Mouse (Mus musculus): ENCODE results near the gene Pqbp1.

The Pqbp1 gene

DNA sequence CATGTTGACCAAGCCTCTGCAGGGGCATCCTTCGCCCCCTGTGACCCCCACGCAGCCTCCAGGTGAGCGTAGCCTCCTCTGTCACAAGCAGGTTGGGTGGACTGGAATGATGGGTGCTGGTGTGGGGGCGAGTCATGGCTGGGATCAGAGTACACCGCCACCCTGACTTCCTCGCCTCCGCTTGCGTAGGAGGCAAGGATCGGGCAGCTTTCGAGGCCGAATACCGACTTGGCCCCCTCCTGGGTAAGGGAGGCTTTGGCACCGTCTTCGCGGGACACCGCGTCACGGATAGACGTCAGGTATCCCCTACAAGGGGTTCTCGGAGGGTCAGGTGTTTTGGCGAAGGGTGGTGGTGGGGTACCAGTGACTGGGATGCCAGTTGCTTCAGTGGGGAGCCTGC is 20.6 kb downstream of the Pqbp1 start:
- DNase-seq (ENCODE audit: low spot score): no peak

DNA sequence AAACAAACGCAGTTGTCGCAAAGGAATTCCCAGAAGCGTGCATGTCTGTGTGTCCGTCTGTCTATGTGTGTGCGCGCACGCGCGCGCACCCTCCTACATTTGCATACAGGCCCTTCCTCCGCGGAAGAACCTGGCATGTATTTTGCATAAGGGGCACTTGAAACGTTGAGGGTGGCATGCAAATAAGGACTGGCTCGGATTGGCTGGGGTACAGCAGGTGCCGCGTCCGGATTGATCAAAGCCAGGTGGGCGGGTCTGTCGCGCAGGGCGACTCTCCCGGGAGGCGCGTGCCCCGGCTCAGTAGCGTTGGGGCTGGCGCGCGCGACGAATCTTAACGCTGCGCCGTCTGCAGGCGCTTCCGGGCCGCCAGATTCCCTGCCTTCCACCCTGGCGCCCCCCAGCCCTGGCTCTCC is 21.1 kb downstream of the Pqbp1 start, which contains the start of gene Pim2:
Gene Pim2 (plus strand): TSS at position 256 of the 413 bp plus-strand sequence.
- DNase-seq (ENCODE audit: low spot score): peak; percentile 78

GRCm38 (mm10) chrX:7869826-7870225 is 29.2 kb downstream of the Pqbp1 start:
- DNase-seq (ENCODE audit: low spot score): no peak

- DNase-seq (ENCODE audit: low spot score): no peak
Measured at GRCm38 (mm10) chrX:7868506-7868905, 30.6 kb downstream of the Pqbp1 start.

DNA sequence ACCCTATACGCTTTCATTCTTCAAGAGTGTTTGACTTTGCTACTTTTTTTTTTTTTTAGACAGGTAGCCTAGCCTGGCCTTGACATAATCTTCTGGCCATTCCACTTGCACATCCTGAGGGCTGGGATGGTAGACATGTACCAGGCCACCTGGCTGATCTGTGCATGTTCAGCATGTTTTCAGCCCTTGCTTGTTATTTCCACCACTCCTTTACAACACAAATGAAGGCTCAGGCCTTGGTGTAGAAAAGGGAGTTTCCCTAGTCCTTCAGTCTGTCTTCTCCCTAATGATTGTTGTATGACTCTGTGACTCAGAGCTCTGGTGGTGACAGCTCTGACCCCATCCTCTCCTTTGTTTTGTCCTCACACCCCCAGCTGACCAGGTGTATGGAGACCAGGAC is 31.9 kb downstream of the Pqbp1 start:
- no peak for DNase-seq (ENCODE audit: low spot score)

DNA sequence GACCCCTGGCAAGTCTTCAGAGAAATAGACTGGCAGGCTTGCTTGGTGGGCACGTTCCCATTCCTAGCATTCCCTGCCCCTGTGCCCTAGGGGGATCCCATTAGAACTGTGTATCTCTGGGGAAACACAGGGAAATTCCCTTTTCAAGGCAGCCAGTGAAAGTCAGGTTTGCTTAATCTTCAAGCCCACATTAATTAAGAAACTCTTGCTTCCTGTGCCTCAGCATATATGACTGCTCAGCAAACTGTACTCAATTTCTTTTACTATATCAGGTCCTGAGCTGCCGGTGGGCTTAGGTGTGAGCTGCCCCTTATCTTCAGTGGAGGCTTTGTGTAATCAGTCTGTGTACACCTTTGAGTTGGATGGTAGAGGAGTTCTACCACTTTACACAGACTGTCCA is 33.3 kb downstream of the Pqbp1 start:
- DNase-seq (ENCODE audit: low spot score): no peak

GRCm38 (mm10) chrX:7865343-7865742 is 33.7 kb downstream of the Pqbp1 start:
- no peak for DNase-seq (ENCODE audit: low spot score)

GRCm38 (mm10) chrX:7864551-7864950 is 34.5 kb downstream of the Pqbp1 start:
- no peak for DNase-seq (ENCODE audit: low spot score)

- no peak for DNase-seq (ENCODE audit: low spot score)
Measured at GRCm38 (mm10) chrX:7863181-7863580, 35.9 kb downstream of the Pqbp1 start.

GRCm38 (mm10) chrX:7859191-7859753 is 39.8 kb downstream of the Pqbp1 start:
- DNase-seq (ENCODE audit: low spot score): no peak

DNA sequence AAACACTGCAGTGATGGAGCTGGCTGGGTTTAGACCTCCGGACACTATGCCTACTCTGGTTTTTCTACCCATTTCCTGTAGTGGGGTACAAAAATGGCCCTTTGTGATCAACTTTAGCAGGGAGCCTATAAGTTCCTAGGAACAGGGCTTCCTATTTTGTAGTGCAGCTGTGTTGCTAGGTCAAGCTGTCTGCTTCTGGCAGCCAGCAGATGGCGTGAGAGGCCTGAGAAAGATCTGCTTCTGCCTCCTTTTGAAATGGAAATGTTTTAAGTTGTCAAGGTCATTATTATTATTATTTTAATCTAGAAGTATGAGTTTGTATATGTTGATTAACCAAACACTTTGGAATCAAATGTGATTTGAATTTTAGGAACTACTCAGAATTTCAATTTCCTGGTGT is 44.5 kb downstream of the Pqbp1 start:
- DNase-seq (ENCODE audit: low spot score): peak; percentile 52

GRCm38 (mm10) chrX:7847845-7848244 is 51.2 kb downstream of the Pqbp1 start:
- no peak for DNase-seq (ENCODE audit: low spot score)

All from testis, postnatal 10 days (tissue).